Mouse (Mus musculus) stomach, postnatal 0 days (tissue): ENCODE results near the gene Mutyh.

Experiments used
- CTCF ChIP-seq: IDR thresholded peaks from 2 replicates; pipeline ENCODE4 v1.5.1; 2016; ENCODE audit warnings: antibody characterized with exemption, low read depth, mild to moderate bottlenecking, moderate library complexity
- EP300 ChIP-seq: optimal IDR thresholded peaks from 2 replicates; pipeline ENCODE3; 2016; ENCODE audit warnings: antibody characterized with exemption

DNA sequence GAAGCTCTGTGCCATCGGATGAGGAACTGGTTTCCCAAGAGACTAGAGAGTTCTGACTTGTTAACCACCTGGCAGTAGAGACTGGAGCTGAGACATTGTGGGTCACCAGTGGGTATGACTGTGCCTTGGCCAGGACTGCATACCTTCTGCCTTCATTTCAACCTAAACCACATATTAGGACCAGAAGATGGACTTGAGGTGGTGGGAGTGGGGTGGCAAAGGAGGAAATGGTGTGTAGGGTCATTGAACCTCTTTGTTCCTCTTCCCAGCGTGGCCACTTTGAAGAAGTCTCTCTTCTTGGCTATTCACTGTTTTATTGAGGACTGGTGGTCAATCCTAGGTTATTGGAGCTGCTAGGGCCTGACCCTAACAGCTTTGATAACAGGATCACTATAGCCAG lies 26.2 kb upstream of the Mutyh start:
- no peak for TF ChIP-seq CTCF
- no peak for TF ChIP-seq EP300
